Mouse (Mus musculus): Measurements from ENCODE around the gene Tex10.

Tex10 gene

DNA sequence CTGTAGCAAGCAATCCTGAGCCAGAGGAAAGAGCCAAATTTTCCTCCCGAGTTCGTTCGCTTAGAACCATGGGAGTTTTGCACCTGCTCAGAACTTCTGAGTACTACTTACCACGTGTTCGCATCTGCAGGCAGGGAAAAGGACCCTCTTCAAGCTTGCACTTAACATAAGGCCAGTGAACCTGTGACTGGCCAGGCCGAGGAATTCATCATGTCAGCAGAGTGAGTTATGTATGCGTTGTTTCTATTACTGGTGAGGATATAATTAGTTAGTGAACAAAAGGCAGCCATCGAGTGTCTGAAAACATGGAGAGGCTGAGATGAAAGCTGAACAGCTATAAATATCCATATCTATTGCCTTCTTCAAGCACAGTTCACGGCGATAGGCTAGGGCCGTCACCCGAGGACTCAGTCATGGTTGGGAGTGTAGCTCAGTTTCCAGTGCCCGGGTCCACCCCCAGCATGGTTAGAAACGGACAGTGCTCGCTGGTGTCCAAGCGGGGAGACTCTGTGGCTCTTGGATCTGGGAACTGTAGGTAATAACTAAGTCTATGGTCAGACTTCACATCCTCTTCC, 70.1 kb downstream of the Tex10 start:
- DNase-seq = no peak

DNA sequence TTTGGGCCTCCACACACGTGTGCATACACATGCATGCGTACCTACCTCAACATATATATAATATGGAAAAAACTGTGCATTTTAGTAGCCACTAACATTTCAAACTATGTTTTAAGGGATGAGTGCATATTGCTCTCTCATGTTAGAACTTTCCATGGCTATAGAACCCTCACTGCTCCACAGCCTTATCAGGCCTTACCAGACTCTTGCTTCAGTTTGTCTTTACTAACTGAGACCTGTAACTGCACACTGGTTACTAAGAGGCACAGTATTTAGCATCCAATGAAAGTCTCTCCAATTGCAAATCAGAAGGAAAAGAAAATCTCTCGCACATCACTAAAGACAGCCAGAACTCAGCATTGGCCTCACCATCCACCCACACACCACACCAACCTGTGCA, 76.3 kb downstream of the Tex10 start:
- DNase-seq = no peak

DNA sequence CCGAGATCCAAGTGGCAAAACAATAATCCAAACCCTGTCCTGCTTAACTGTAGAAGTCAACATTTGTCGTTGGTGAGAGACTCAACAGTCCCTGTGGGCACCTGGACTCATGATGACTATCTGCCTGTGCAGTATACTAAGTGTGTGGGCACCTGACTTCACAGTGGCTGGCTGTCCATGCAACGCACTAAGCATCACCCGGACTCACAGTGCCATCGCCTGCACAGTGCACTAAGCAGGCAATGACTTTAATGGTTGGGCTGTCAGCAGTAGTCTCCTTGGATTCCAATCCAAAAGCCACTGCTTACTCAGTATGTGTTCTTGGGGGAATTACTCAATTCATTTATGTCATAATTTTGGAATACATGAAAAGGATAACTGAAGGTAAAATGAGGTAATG, 90.8 kb downstream of the Tex10 start:
- no peak for DNase-seq

DNA sequence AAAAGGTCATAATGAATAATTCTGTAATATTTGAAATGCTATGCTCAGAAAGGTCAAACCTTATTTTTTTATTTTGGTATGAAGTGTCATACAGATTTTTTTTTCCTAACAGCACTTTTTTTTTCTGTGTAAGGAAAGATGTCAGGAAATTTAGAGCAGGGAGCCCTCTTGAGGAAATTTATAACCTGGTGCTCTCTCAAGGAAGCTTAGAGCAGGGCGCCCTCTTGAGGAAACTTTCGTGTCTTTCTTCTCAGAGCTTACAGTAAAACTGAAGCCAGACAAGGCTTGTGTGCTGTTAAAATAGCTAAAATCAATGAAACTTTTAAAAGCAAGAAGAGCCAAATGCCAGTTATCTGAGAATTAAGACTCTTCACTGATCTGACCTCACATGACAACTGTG, 92.3 kb downstream of the Tex10 start:
- DNase-seq = peak; percentile 72 to 76
